Mouse (Mus musculus) G1E (cell line): ENCODE measurements around the gene Hebp1. TPM values are rescaled to one million over a fixed set of nuclear protein-coding genes. Genes with fewer than 3 reads are reported as not detected.

Source experiments
- ATAC-seq: 2 replicates; pipeline ENCODE4 v1.8.0; 2016; ENCODE audit warnings: mild to moderate bottlenecking; ENCODE audit not compliant: insufficient number of reproducible peaks, poor library complexity, low FRiP score, severe bottlenecking; ENCODE audit errors: extremely low read depth
- DNase-seq: peaks from one replicate; pipeline ENCODE4 v3.0.0; 2012; ENCODE audit warnings: low spot score
- H3K27me3 ChIP-seq: 2 replicates; pipeline ENCODE4 v1.6.1; 2012; ENCODE audit warnings: mild to moderate bottlenecking, low read length, inconsistent platforms; ENCODE audit not compliant: insufficient read depth
- H3K36me3 ChIP-seq: replicated peaks from 2 replicates; pipeline ENCODE3; 2012; ENCODE audit warnings: mild to moderate bottlenecking, inconsistent platforms
- H3K4me1 ChIP-seq: 2 replicates; pipeline ENCODE4 v1.6.1; 2012; ENCODE audit warnings: low read depth, low read length, inconsistent platforms, mixed read lengths; ENCODE audit not compliant: insufficient read depth
- H3K4me3 ChIP-seq: 2 replicates; pipeline ENCODE4 v1.5.1; 2012; ENCODE audit warnings: low read depth, mild to moderate bottlenecking, inconsistent platforms, low read length, moderate library complexity, mixed read lengths
- H3K9me3 ChIP-seq: replicated peaks from 2 replicates; pipeline ENCODE4 v1.6.1; 2012; ENCODE audit warnings: inconsistent platforms
- CTCF ChIP-seq: IDR thresholded peaks from 2 replicates; pipeline ENCODE4 v1.5.1; 2012; ENCODE audit warnings: low read depth, low read length, inconsistent platforms, mixed read lengths
- GATA1 ChIP-seq: IDR thresholded peaks from 2 replicates; pipeline ENCODE4 v1.6.1; 2012; ENCODE audit warnings: borderline replicate concordance, low read length, inconsistent platforms, mixed read lengths
- GATA2 ChIP-seq: IDR thresholded peaks from 2 replicates; pipeline ENCODE4 v1.6.1; 2012; ENCODE audit warnings: low read depth, low read length, inconsistent platforms, borderline replicate concordance
- POLR2AphosphoS5 ChIP-seq: IDR thresholded peaks from 2 replicates; pipeline ENCODE4 v1.6.1; 2012; ENCODE audit warnings: low read depth, low read length, inconsistent platforms; ENCODE audit not compliant: insufficient replicate concordance
- TAL1 ChIP-seq: conservative IDR thresholded peaks from 2 replicates; pipeline ENCODE4 v1.6.1; 2012; ENCODE audit warnings: low read depth, low read length, inconsistent platforms, mixed read lengths
- polyA plus RNA-seq: library from polyadenylated mRNA; stranded (reverse); fragments of >175 nt; gene quantifications from 2 replicates; pipeline ENCODE4 v1.2.3, GENCODE M21; 2012
- total RNA-seq, 2 experiments: library from RNA; stranded (forward) in 1 of 2; stranded (reverse) in 1 of 2; fragments of 200-1000 nt in 1 of 2; fragments of >200 nt in 1 of 2; fragmentation: Nextera tagmentation in 1 of 2; gene quantifications; 2 replicates each; pipeline ENCODE4 v1.2.3; 2014 to 2017

Hebp1 gene
- total and polyA plus RNA-seq, 3 experiments = 5.6 to 45.4 (median 21.4) TPM

- Histone ChIP-seq H3K4me1 (peaks cover 2% of the 10 kb centered on the region; the same call in 1 of the 2 replicates), H3K36me3 (peaks cover 94% of the 10 kb centered on the region), H3K9me3 (peaks cover 18% of the 10 kb centered on the region), H3K4me3 (no peak overlapping the region), H3K27me3 (no peaks in the 10 kb centered on the region)
- TF ChIP-seq GATA1 (no peak), TAL1 (no peak), CTCF (no peak), POLR2AphosphoS5 (no peak), GATA2 (no peak)
- ATAC-seq (no peak), DNase-seq (no peak)
Observed at GRCm38 (mm10) chr6:135218330-135218729, 20.5 kb upstream of the Hebp1 start.

GRCm38 (mm10) chr6:135212666-135213065, 14.8 kb upstream of the Hebp1 start:
- Histone ChIP-seq H3K27me3 (no peaks in the 10 kb centered on the region), H3K9me3 (peaks cover 37% of the 10 kb centered on the region), H3K4me3 (no peak overlapping the region), H3K36me3 (peaks cover 76% of the 10 kb centered on the region), H3K4me1 (peaks cover 22% of the 10 kb centered on the region)
- DNase-seq (no peak), ATAC-seq (no peak)
- TF ChIP-seq CTCF (no peak), GATA1 (no peak), GATA2 (no peak), TAL1 (no peak), POLR2AphosphoS5 (no peak)

GRCm38 (mm10) chr6:135211169-135211568, 13.3 kb upstream of the Hebp1 start:
- Histone ChIP-seq H3K9me3 (peaks cover 27% of the 10 kb centered on the region), H3K27me3 (no peaks in the 10 kb centered on the region), H3K36me3 (peaks cover 72% of the 10 kb centered on the region), H3K4me3 (peak overlapping the region; percentile 51; the same call in 1 of the 2 replicates), H3K4me1 (peaks cover 22% of the 10 kb centered on the region)
- TF ChIP-seq GATA2 (no peak), TAL1 (no peak), GATA1 (no peak), POLR2AphosphoS5 (no peak), CTCF (no peak)
- peak; percentile 66 for ATAC-seq
- DNase-seq = peak; percentile 5

GRCm38 (mm10) chr6:135206909-135207308, 9.1 kb upstream of the Hebp1 start:
- Histone ChIP-seq H3K4me1 (peaks cover 49% of the 10 kb centered on the region), H3K36me3 (peaks cover 60% of the 10 kb centered on the region), H3K27me3 (no peaks in the 10 kb centered on the region), H3K9me3 (peaks cover 23% of the 10 kb centered on the region), H3K4me3 (no peak overlapping the region)
- no peak for TF ChIP-seq GATA2
- no peak for TF ChIP-seq TAL1
- TF ChIP-seq CTCF = no peak
- no peak for TF ChIP-seq POLR2AphosphoS5
- TF ChIP-seq GATA1 = no peak
- DNase-seq = no peak
- ATAC-seq = no peak

- Histone ChIP-seq H3K27me3 (no peaks in the 10 kb centered on the region), H3K9me3 (peaks cover 19% of the 10 kb centered on the region), H3K4me1 (peaks cover 41% of the 10 kb centered on the region), H3K4me3 (no peak overlapping the region), H3K36me3 (peaks cover 56% of the 10 kb centered on the region)
- ATAC-seq (no peak), DNase-seq (no peak)
- TF ChIP-seq TAL1 (no peak), GATA2 (no peak), CTCF (no peak), GATA1 (no peak), POLR2AphosphoS5 (no peak)
Observed at GRCm38 (mm10) chr6:135205802-135206201, 8.0 kb upstream of the Hebp1 start.

- peaks cover 53% of the 10 kb centered on the region for H3K36me3 ChIP-seq
- H3K4me1 ChIP-seq = peaks cover 47% of the 10 kb centered on the region
- H3K4me3 ChIP-seq = no peak overlapping the region
- DNase-seq = no peak
- H3K27me3 ChIP-seq = no peaks in the 10 kb centered on the region
- ATAC-seq = no peak
- peaks cover 19% of the 10 kb centered on the region for H3K9me3 ChIP-seq
- TF ChIP-seq CTCF (no peak), GATA1 (no peak), TAL1 (no peak), POLR2AphosphoS5 (no peak), GATA2 (no peak)
Observed at GRCm38 (mm10) chr6:135204869-135205268, 7.0 kb upstream of the Hebp1 start.
